13 mouse cellular contexts compared by ENCODE assay signal in the genomic region with DNA sequence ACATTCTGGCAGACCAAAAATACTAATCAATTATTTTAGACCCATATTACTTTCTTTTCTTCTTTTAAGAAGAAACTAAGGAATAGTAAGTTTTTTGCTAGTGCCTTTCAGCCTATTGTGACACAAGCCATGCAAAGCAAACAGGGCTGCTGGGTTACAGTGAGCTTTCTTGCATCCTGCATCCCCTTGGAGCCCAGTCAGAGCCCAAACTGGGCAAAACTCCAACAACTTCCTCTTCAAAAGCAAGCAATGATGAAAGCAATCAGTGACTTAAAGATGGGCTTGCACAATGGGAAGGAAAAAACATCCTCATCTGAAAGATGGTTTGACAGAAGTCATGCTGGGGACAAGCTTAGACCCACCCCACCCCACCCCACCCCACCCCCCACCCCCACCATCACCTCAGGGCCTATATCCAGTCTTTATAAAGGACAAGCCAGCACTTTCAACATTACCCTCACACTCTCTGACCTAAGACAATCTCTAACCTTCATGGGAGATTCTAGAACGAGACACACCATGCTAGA. TPM values are rescaled to one million over a fixed set of nuclear protein-coding genes. Genes with fewer than 3 reads are reported as not detected.
DNase-seq lines count a peak whose midpoint lies in the region; ATAC-seq and TF ChIP-seq lines count a peak whose summit lies in the region.
"Had no signal": no experiment of that assay in that cellular context is flagged by ENCODE, and none has a peak within 500 bp of the region (broad histone marks: within the 10 kb centered on the region; RNA-seq: fewer than 3 reads in every experiment).

No protein-coding gene starts in this region.

- no peak overlapping the region for H3K9ac ChIP-seq in embryonic facial prominence, embryonic 14.5 days (ENCODE audit: low read depth, low read length)
- no peak overlapping the region for H3K9ac ChIP-seq in heart, embryonic 13.5 days
- H3K9ac ChIP-seq: liver, embryonic 12.5 days; stomach, embryonic 15.5 days had no signal

- H3K4me1 ChIP-seq in embryonic facial prominence, embryonic 14.5 days (ENCODE audit: control insufficient read depth, insufficient read depth, low read length) = no peaks in the 10 kb centered on the region
- H3K4me1 ChIP-seq in embryonic facial prominence, embryonic 10.5 days = no peaks in the 10 kb centered on the region
- peaks cover 19% of the 10 kb centered on the region for H3K4me1 ChIP-seq in heart, embryonic 13.5 days
- H3K4me1 ChIP-seq: liver, embryonic 12.5 days; stomach, embryonic 15.5 days had no signal

- DNase-seq in embryonic facial prominence, embryonic 14.5 days (ENCODE audit: low spot score) = peak; percentile 71
- no peak for DNase-seq in embryonic facial prominence, embryonic 10.5 days (ENCODE audit: low spot score)
- DNase-seq in layer of hippocampus, adult 2 months (ENCODE audit: low spot score in 2 of 2) = no peak
- DNase-seq in layer of hippocampus, adult 18-20 months (ENCODE audit: low spot score in 2 of 2) = no peak
- DNase-seq in lung, postnatal 36 days = peak; percentile 81
- DNase-seq in testis, postnatal 14 days (ENCODE audit: low spot score) = no peak
- DNase-seq: layer of hippocampus, postnatal 36 days; right cerebral cortex, adult 18-20 months had no signal

- no peak for ATAC-seq in embryonic facial prominence, embryonic 14.5 days (ENCODE audit: low read depth)
- no peak for ATAC-seq in heart, embryonic 13.5 days (ENCODE audit: extremely low read depth, insufficient number of reproducible peaks, low FRiP score, low TSS enrichment)
- ATAC-seq in cerebellum, adult (ENCODE audit: insufficient number of reproducible peaks, low FRiP score, low TSS enrichment) = no peak
- ATAC-seq: liver, embryonic 12.5 days had no signal

- no peak overlapping the region for H3K4me2 ChIP-seq in embryonic facial prominence, embryonic 14.5 days (ENCODE audit: low read depth, low read length)
- no peak overlapping the region for H3K4me2 ChIP-seq in heart, embryonic 13.5 days
- H3K4me2 ChIP-seq: liver, embryonic 12.5 days; stomach, embryonic 15.5 days had no signal

- 63% methylated on average over 1 of the region's 1 CpGs for WGBS in embryonic facial prominence, embryonic 14.5 days
- 73% methylated on average over 1 of the region's 1 CpGs for WGBS in embryonic facial prominence, embryonic 10.5 days
- 48% methylated on average over 1 of the region's 1 CpGs for WGBS in heart, embryonic 13.5 days

- H3K27ac ChIP-seq in embryonic facial prominence, embryonic 14.5 days (replicated peaks; ENCODE audit: low read depth, low read length) = no peak overlapping the region
- H3K27ac ChIP-seq in embryonic facial prominence, embryonic 10.5 days (replicated peaks) = no peak overlapping the region
- peak overlapping the region; percentile 61 for H3K27ac ChIP-seq in layer of hippocampus, adult 2 months
- H3K27ac ChIP-seq in heart, embryonic 13.5 days (replicated peaks) = 0 out of 2 replicates have a peak overlapping the region, but pooled peaks have one; percentile 42
- H3K27ac ChIP-seq: liver, embryonic 12.5 days; stomach, embryonic 15.5 days had no signal

- H3K9me3 ChIP-seq in embryonic facial prominence, embryonic 14.5 days (ENCODE audit: control insufficient read depth, low read length) = no peaks in the 10 kb centered on the region
- no peaks in the 10 kb centered on the region for H3K9me3 ChIP-seq in embryonic facial prominence, embryonic 10.5 days
- no peaks in the 10 kb centered on the region for H3K9me3 ChIP-seq in heart, embryonic 13.5 days
- H3K9me3 ChIP-seq: liver, embryonic 12.5 days; stomach, embryonic 15.5 days had no signal

- H3K27me3 ChIP-seq in embryonic facial prominence, embryonic 14.5 days (replicated peaks; ENCODE audit: control insufficient read depth, insufficient read depth, low read length) = no peaks in the 10 kb centered on the region
- H3K27me3 ChIP-seq in embryonic facial prominence, embryonic 10.5 days (replicated peaks; ENCODE audit: low read depth, poor library complexity, severe bottlenecking) = no peaks in the 10 kb centered on the region
- no peaks in the 10 kb centered on the region for H3K27me3 ChIP-seq in heart, embryonic 13.5 days (replicated peaks)
- H3K27me3 ChIP-seq: liver, embryonic 12.5 days; stomach, embryonic 15.5 days had no signal

- peaks cover 7% of the 10 kb centered on the region; the same call in 1 of the 2 replicates for H3K36me3 ChIP-seq in embryonic facial prominence, embryonic 14.5 days (ENCODE audit: control insufficient read depth, insufficient read depth, low read length)
- peaks cover 16% of the 10 kb centered on the region for H3K36me3 ChIP-seq in embryonic facial prominence, embryonic 10.5 days (replicated peaks)
- peaks cover 18% of the 10 kb centered on the region for H3K36me3 ChIP-seq in heart, embryonic 13.5 days
- H3K36me3 ChIP-seq: stomach, embryonic 15.5 days had no signal

- TF ChIP-seq CTCF in layer of hippocampus, adult 2 months (conservative IDR thresholded peaks at IDR 0.05) = no peak

- H3K4me3 ChIP-seq in embryonic facial prominence, embryonic 14.5 days (ENCODE audit: low read depth, low read length) = no peak overlapping the region
- H3K4me3 ChIP-seq in embryonic facial prominence, embryonic 10.5 days = no peak overlapping the region
- H3K4me3 ChIP-seq in layer of hippocampus, adult 2 months = no peak overlapping the region
- H3K4me3 ChIP-seq in heart, embryonic 13.5 days = no peak overlapping the region
- H3K4me3 ChIP-seq: liver, embryonic 12.5 days; stomach, embryonic 15.5 days had no signal

RNA-seq across cellular contexts. Expression of a gene that starts 13.3 kb away (rescaled TPM):
- polyA plus RNA-seq in embryonic facial prominence, embryonic 14.5 days (2014; fragmentation: Nextera tagmentation; extraction: Ambion mirVana) = not detected in 2 replicates
- not detected in 2 replicates for polyA plus RNA-seq in embryonic facial prominence, embryonic 10.5 days (2016; fragmentation: Nextera tagmentation; extraction: Ambion mirVana)
- under 1 TPM; 0.22 to 0.38 TPM for total RNA-seq in layer of hippocampus, adult 2 months (2021)
- not detected for total RNA-seq in layer of hippocampus, adult 18-20 months (2021)
- not detected in 2 replicates for polyA plus RNA-seq in heart, embryonic 13.5 days (2015; fragmentation: Nextera tagmentation; extraction: Ambion mirVana)
- total RNA-seq: layer of hippocampus, postnatal 36 days had no signal
- polyA plus RNA-seq: hindbrain, embryonic 11.5 days; liver, embryonic 12.5 days had no signal

Comparison
In these comparisons a context has a peak if more than half of its experiments do, and no peak if none do; other contexts are left out.
1. DNase-seq: peak in embryonic facial prominence, embryonic 14.5 days (single experiment) and lung, postnatal 36 days (single experiment); none in embryonic facial prominence, embryonic 10.5 days (single experiment), layer of hippocampus, adult 2 months (0 of 2), layer of hippocampus, adult 18-20 months (0 of 2) and testis, postnatal 14 days (single experiment).
2. H3K27ac ChIP-seq: peak in layer of hippocampus, adult 2 months (single experiment) and heart, embryonic 13.5 days (single experiment); none in embryonic facial prominence, embryonic 14.5 days (single experiment) and embryonic facial prominence, embryonic 10.5 days (single experiment).